Mouse (Mus musculus) liver, postnatal 0 days (tissue): ENCODE results near the gene Uqcr11. TPM values are rescaled to one million over a fixed set of nuclear protein-coding genes. Genes with fewer than 3 reads are reported as not detected.

ENCODE experiments used
- ATAC-seq: fragments of 200-750 bp; cut with Nextera tagmentation; 2 replicates; pipeline ENCODE4 v1.8.0; 2017; ENCODE audit warnings: mild to moderate bottlenecking, moderate library complexity
- DNase-seq: peaks from one replicate; pipeline ENCODE4 v3.0.0-alpha.2; 2016
- H3K27ac ChIP-seq: fragments of 300-500 bp; sonication (generic); 2 replicates; pipeline ENCODE4 v1.5.1; 2014; ENCODE audit warnings: antibody characterized with exemption, moderate library complexity, mild to moderate bottlenecking, low read depth
- H3K27me3 ChIP-seq: fragments of 300-500 bp; sonication (generic); 2 replicates; pipeline ENCODE4 v1.6.1; 2014; ENCODE audit warnings: low read length, control low read depth, mixed read lengths; ENCODE audit not compliant: insufficient read depth
- H3K36me3 ChIP-seq: fragments of 300-500 bp; sonication (generic); replicated peaks from 2 replicates; pipeline ENCODE4 v1.6.1; 2014; ENCODE audit warnings: mild to moderate bottlenecking, control low read depth, low read length, moderate library complexity, mixed read lengths; ENCODE audit not compliant: insufficient read depth
- H3K4me1 ChIP-seq: fragments of 300-500 bp; sonication (generic); 2 replicates; pipeline ENCODE4 v1.6.1; 2014; ENCODE audit warnings: antibody characterized with exemption, mild to moderate bottlenecking, control low read depth; ENCODE audit not compliant: insufficient read depth
- H3K4me2 ChIP-seq: fragments of 300-500 bp; sonication (generic); 2 replicates; pipeline ENCODE4 v1.6.1; 2014; ENCODE audit warnings: low read depth, mild to moderate bottlenecking, low read length, moderate library complexity, mixed read lengths
- H3K4me3 ChIP-seq: fragments of 300-500 bp; sonication (generic); 2 replicates; pipeline ENCODE4 v1.5.1; 2014; ENCODE audit warnings: low read depth, low read length
- H3K9ac ChIP-seq: fragments of 300-500 bp; sonication (generic); replicated peaks from 2 replicates; pipeline ENCODE4 v1.6.1; 2014; ENCODE audit warnings: mild to moderate bottlenecking, moderate library complexity
- H3K9me3 ChIP-seq: fragments of 300-500 bp; sonication (generic); 2 replicates; pipeline ENCODE4 v1.6.1; 2016; ENCODE audit warnings: mild to moderate bottlenecking, control low read depth, low read length, mixed read lengths
- CTCF ChIP-seq: sonication (generic); IDR thresholded peaks from 2 replicates; pipeline ENCODE4 v1.5.1; 2016; ENCODE audit warnings: antibody characterized with exemption, low read depth
- EP300 ChIP-seq: IDR thresholded peaks from 2 replicates; pipeline ENCODE4 v1.6.1; 2016; ENCODE audit warnings: antibody characterized with exemption, low read depth, mild to moderate bottlenecking
- WGBS: fragments of 180-500 bp; shearing (Covaris S2); extraction: QIAGEN DNeasy Blood & Tissue Kit; methylation state at CpG from one replicate; pipeline ENCODE4 v1.1.7; 2014; ENCODE audit not compliant: insufficient replicate concordance; 5-methylcytosine and 5-hydroxymethylcytosine counted together
- polyA plus RNA-seq: library from polyadenylated mRNA; unstranded; fragments of >200 nt; fragmentation: Nextera tagmentation; extraction: Ambion mirVana; gene quantifications from 2 replicates; pipeline ENCODE4 v1.2.1, GENCODE M21; 2015

Uqcr11 gene
- polyA plus RNA-seq, 1 experiment from 2014 or later: 771 TPM

DNA sequence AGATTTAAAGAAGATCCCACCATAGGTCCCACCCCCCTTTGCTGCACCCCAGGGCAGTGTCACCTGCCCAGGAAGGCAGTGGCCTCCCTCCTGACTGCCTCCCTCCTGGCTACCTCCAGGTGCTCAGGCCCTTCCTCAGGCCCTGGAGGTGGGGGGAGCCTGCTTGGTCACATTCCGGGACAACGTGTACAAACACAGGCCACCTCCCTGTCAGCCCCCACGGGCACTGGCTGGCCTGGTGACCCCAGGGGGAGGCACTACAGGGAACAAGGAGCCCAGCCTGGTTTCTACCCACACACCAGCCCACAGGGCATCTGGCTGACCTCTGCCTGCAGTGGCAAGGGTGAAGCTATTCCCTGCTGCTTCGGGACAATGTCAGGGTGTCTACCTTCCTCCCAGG, 31.3 kb upstream of the Uqcr11 start:
- no peaks in the 10 kb centered on the region for H3K36me3 ChIP-seq
- H3K9ac ChIP-seq: no peak overlapping the region
- H3K9me3 ChIP-seq: no peaks in the 10 kb centered on the region
- peaks cover 29% of the 10 kb centered on the region for H3K4me1 ChIP-seq
- ATAC-seq: no peak
- H3K4me3 ChIP-seq: no peak overlapping the region
- no peak for TF ChIP-seq CTCF
- no peak overlapping the region for H3K27ac ChIP-seq
- no peaks in the 10 kb centered on the region for H3K27me3 ChIP-seq
- DNase-seq: no peak
- 52% methylated on average over 4 of the region's 4 CpGs for WGBS
- no peak overlapping the region for H3K4me2 ChIP-seq

DNA sequence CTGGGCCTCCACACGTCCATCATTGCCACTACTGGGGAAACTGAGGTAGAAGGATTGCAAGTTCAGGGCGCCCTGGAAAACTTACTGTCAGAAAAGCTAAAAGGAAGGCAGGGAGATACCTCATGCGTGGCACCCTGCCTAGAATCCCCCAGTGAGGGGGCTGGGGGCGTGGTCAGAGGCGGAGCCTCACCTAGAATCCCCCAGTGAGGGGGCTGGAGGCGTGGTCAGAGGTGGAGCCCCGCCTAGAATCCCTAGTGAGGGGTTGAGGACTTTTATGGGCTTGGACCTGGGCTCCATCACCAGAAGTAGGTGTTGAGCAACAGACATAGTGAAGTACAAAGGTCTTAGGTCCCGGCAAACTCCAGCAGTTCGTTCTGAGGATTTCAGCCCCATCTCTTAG, 29.6 kb upstream of the Uqcr11 start:
- no peak for TF ChIP-seq EP300
- no peak for TF ChIP-seq CTCF
- H3K36me3 ChIP-seq: no peaks in the 10 kb centered on the region
- ATAC-seq (no peak), DNase-seq (peak; percentile 67)
- H3K27me3 ChIP-seq: no peaks in the 10 kb centered on the region
- no peak overlapping the region for H3K4me3 ChIP-seq
- WGBS: 17% methylated on average over 8 of the region's 9 CpGs
- H3K9me3 ChIP-seq: no peaks in the 10 kb centered on the region
- peaks cover 39% of the 10 kb centered on the region for H3K4me1 ChIP-seq
- peak overlapping the region; percentile 57 for H3K4me2 ChIP-seq
- peak overlapping the region; percentile 87 for H3K27ac ChIP-seq
- peak overlapping the region; percentile 49; the same call in 1 of the 2 replicates for H3K9ac ChIP-seq

DNA sequence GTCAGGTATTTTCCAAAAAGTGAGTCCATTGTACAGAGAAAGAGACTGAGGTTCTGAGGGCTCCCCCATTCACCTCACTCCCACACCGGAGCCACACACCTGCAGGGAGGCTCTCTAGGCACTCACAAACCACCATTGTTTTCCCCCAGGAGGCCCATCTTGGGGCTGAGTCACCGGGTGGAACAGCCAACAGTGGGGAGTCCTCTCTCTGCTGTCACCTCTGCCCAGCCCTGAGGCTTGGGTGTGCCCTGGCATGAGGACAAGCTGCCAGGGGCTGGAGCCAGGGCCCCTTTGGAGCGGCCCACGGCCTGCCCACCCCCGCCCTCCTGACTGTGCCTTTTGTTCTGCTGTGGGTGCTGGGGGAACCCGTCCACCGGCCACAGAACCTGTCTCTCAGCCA, 29.1 kb upstream of the Uqcr11 start:
- WGBS: 32% methylated on average over 7 of the region's 7 CpGs
- DNase-seq (peak; percentile 63), ATAC-seq (no peak)
- peak overlapping the region; percentile 87 for H3K27ac ChIP-seq
- H3K4me3 ChIP-seq: no peak overlapping the region
- 0 out of 2 replicates have a peak, but pooled peaks have one; percentile 12 for TF ChIP-seq EP300
- TF ChIP-seq CTCF: no peak
- peak overlapping the region; percentile 49; the same call in 1 of the 2 replicates for H3K9ac ChIP-seq
- no peaks in the 10 kb centered on the region for H3K9me3 ChIP-seq
- H3K36me3 ChIP-seq: 0 out of 2 replicates have a peak, but pooled peaks cover 2% of the 10 kb centered on the region
- peaks cover 43% of the 10 kb centered on the region for H3K4me1 ChIP-seq
- H3K4me2 ChIP-seq: peak overlapping the region; percentile 57
- H3K27me3 ChIP-seq: no peaks in the 10 kb centered on the region

DNA sequence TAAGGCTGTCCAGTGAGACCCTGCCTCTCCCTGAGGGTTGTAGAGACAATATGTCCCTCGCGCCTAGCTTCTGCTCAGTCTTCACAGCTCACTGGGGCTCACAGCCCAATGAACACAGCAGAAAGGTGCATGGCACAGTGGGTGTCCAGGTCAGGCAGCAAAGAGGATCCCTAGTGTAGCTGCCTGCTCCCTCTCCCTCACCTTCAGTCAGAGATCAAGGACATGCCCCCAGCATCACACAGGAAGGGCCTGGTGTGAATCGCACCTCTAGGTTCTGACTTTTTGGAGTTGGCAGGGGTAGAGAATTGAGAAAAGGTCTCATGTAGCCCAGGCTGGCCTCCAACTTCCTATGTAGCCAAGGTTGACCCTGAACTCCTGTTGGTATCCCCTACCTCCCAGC, 28.2 kb upstream of the Uqcr11 start:
- 71% methylated on average over 3 of the region's 3 CpGs for WGBS
- Histone ChIP-seq H3K4me2 (peak overlapping the region; percentile 60), H3K4me1 (peaks cover 43% of the 10 kb centered on the region), H3K9me3 (no peaks in the 10 kb centered on the region), H3K36me3 (peaks cover 12% of the 10 kb centered on the region), H3K27ac (peak overlapping the region; percentile 87), H3K9ac (0 out of 2 replicates have a peak overlapping the region, but pooled peaks have one; percentile 13), H3K27me3 (no peaks in the 10 kb centered on the region), H3K4me3 (peak overlapping the region; percentile 100)
- TF ChIP-seq CTCF: no peak
- TF ChIP-seq EP300: no peak
- ATAC-seq (no peak), DNase-seq (no peak)

DNA sequence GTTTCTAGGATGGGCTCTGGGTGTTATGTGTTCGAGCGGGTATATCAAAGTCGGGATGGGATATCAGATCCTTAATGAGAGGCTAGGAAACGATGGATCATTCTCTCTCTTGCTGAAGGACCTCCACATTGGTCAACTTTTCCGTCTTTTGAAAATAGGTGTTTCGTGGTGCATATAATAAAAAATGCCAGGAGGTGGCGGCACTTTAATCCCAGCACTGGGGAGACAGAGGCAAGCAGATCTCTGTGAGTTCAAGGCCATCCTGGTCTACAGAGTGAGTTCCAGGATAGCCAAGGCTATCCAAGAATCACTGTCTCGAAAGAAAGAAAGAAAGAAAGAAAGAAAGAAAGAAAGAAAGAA, 27.6 kb upstream of the Uqcr11 start:
- ATAC-seq: no peak
- H3K4me1 ChIP-seq: peaks cover 43% of the 10 kb centered on the region

DNA sequence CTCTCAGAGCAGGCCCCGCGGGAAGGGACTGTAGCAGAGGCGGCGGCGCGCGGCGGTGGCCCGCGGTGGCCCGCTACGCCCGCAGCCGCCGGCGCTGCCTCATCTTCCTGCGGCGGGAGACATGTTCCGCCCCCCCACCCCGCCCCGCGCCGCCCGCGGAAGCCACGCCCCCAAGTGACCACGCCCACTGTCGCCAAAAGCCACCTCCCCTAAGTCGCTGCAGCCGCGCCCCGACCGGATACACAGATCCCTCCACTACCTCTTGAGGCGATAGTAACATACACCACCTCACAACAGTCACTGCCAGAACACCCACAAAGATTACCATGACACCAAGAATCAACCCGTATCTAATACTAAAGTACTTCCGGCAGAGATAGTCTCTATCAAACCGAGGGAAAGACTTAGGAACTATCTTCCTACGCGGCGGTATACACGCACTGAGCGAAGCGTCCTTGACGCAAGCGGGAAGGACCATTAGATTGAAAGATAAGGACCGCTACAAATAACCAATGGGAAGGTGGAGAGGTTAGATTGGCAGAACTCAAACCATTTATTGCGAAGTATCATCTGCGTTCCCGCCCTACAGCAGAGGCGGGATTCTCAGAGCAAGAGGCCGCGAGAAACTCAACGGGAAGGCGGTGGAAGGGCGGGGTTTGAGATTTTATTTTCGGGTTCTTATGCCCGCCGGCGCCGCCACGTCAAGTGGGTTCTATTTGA, 27.0 kb upstream of the Uqcr11 start, which contains the start of gene Tcf3:
Tcf3 (minus strand) TSS at position 135 of the 720 bp plus-strand sequence.
- Histone ChIP-seq H3K36me3 (peaks cover 22% of the 10 kb centered on the region), H3K9me3 (no peaks in the 10 kb centered on the region), H3K27ac (peak within 1 kb of the TSS; percentile 87), H3K27me3 (no peaks in the 10 kb centered on the region), H3K4me3 (peak within 1 kb of the TSS; percentile 100), H3K4me1 (peaks cover 43% of the 10 kb centered on the region), H3K4me2 (peak within 1 kb of the TSS; percentile 97), H3K9ac (peak within 1 kb of the TSS; percentile 99)
- peak; percentile 96 for DNase-seq
- under 1% methylated on average over 52 of the region's 61 CpGs for WGBS
- ATAC-seq: peak; percentile 92
- TF ChIP-seq CTCF (peak; percentile 4; the same call in 1 of the 2 replicates), EP300 (peak; percentile 95)

More for the DNA sequence above, 27.6 kb upstream of the Uqcr11 start:
- WGBS: 9% methylated on average over 8 of the region's 8 CpGs
- Histone ChIP-seq H3K9me3 (no peaks in the 10 kb centered on the region), H3K27ac (peak overlapping the region; percentile 87), H3K27me3 (no peaks in the 10 kb centered on the region), H3K9ac (0 out of 2 replicates have a peak overlapping the region, but pooled peaks have one; percentile 28), H3K36me3 (peaks cover 17% of the 10 kb centered on the region), H3K4me3 (peak overlapping the region; percentile 100), H3K4me2 (peak overlapping the region; percentile 60)
- DNase-seq: no peak
- TF ChIP-seq EP300 (no peak), CTCF (peak; percentile 35; the same call in 1 of the 2 replicates)
